Mouse (Mus musculus): ENCODE measurements around the gene Rpa1.

- no peak for TF ChIP-seq EP300 (IDR thresholded peaks at IDR 0.05)
- no peak for TF ChIP-seq CTCF (IDR thresholded peaks at IDR 0.05)
Measured at GRCm38 (mm10) chr11:75278115-75278514, 70.0 kb downstream of the Rpa1 start.
